Mouse (Mus musculus) E14TG2a.4 (cell line): Measurements from ENCODE around the gene Nkain2.

Experiments used
- CTCF ChIP-seq: conservative IDR thresholded peaks from 2 replicates; pipeline ENCODE4 v1.5.1; 2014; ENCODE audit warnings: low read length
- NANOG ChIP-seq: IDR thresholded peaks from 2 replicates; pipeline ENCODE4 v1.6.1; 2014; ENCODE audit warnings: borderline replicate concordance, low read length, mixed read lengths
- POU5F1 ChIP-seq: IDR thresholded peaks from 2 replicates; pipeline ENCODE4 v1.6.1; 2014; ENCODE audit warnings: low read length, borderline replicate concordance

- no peak for TF ChIP-seq CTCF
- no peak for TF ChIP-seq NANOG
- TF ChIP-seq POU5F1: no peak
Observed at GRCm38 (mm10) chr10:32462726-32463125, 427.5 kb downstream of the Nkain2 start.
